In the genomic region with DNA sequence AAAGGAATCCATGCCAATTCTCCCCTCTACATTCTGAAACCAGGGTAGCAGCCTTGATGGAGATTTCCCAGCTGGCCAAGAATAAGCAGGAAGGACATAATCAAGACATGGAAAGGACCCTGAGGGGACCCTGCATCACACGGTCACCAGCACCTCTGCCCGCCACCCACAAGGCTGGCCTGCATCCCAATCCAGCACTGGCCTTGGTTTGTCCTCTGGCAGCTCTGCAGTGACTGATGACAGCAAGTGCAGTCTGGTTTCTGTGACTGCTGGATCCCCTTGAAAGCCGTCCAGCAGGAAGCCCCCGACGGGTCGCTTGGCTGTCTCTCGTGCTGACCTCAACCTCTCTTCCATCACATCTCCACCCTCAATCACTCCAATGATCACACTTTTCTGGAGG, we compare ENCODE assay signal across 19 mouse cellular contexts. TPM values are rescaled to one million over a fixed set of nuclear protein-coding genes. Genes with fewer than 3 reads are reported as not detected.
DNase-seq lines count a peak whose midpoint lies in the region; ATAC-seq and TF ChIP-seq lines count a peak whose summit lies in the region.
"Had no signal": no experiment of that assay in that cellular context is flagged by ENCODE, and none has a peak within 500 bp of the region (broad histone marks: within the 10 kb centered on the region; RNA-seq: fewer than 3 reads in every experiment).

No protein-coding gene starts in this region.

- TF ChIP-seq CTCF in lung, embryonic 14.5 days (IDR thresholded peaks at IDR 0.05; ENCODE audit: low read depth), result no peak

- no peak overlapping the region for H3K9ac ChIP-seq in lung, embryonic 14.5 days
- no peak overlapping the region for H3K9ac ChIP-seq in heart, embryonic 13.5 days
- no peak overlapping the region for H3K9ac ChIP-seq in forebrain, embryonic 13.5 days
- H3K9ac ChIP-seq: kidney, embryonic 15.5 days; neural tube, embryonic 12.5 days had no signal

- intact Hi-C loops in gastrocnemius, postnatal 14 days (cut with DNase I; ENCODE audit: low total_unique reads), result no loop called here
- intact Hi-C loops in heart, postnatal 14 days (cut with DNase I), result no loop called here

- H3K4me2 ChIP-seq in lung, embryonic 14.5 days, result no peak overlapping the region
- H3K4me2 ChIP-seq in heart, embryonic 13.5 days, result peak overlapping the region; percentile 7; the same call in 1 of the 2 replicates
- H3K4me2 ChIP-seq in forebrain, embryonic 13.5 days, result no peak overlapping the region
- H3K4me2 ChIP-seq: kidney, embryonic 15.5 days; liver, embryonic 11.5 days; midbrain, embryonic 11.5 days; neural tube, embryonic 12.5 days had no signal

- no peaks in the 10 kb centered on the region for H3K9me3 ChIP-seq in lung, embryonic 14.5 days (ENCODE audit: low read depth, low read length)
- H3K9me3 ChIP-seq in heart, embryonic 13.5 days, result no peaks in the 10 kb centered on the region
- H3K9me3 ChIP-seq in forebrain, embryonic 13.5 days (replicated peaks), result no peaks in the 10 kb centered on the region
- H3K9me3 ChIP-seq: kidney, embryonic 15.5 days; limb, embryonic 10.5 days; neural tube, embryonic 12.5 days had no signal

- no peak overlapping the region for H3K27ac ChIP-seq in lung, embryonic 14.5 days (ENCODE audit: low read depth)
- H3K27ac ChIP-seq in heart, embryonic 13.5 days (replicated peaks), result peak overlapping the region; percentile 45
- H3K27ac ChIP-seq in forebrain, embryonic 13.5 days, result no peak overlapping the region
- H3K27ac ChIP-seq: kidney, embryonic 15.5 days; left cerebral cortex, adult 2 months; limb, embryonic 10.5 days; macrophage; neural tube, embryonic 12.5 days had no signal

- 72% methylated on average over 7 of the region's 7 CpGs for WGBS in lung, embryonic 14.5 days
- WGBS in heart, embryonic 13.5 days, result 35% methylated on average over 7 of the region's 7 CpGs
- 92% methylated on average over 7 of the region's 7 CpGs for WGBS in forebrain, embryonic 13.5 days

- H3K4me3 ChIP-seq in lung, embryonic 14.5 days (ENCODE audit: low read depth, low read length), result no peak overlapping the region
- H3K4me3 ChIP-seq in heart, embryonic 13.5 days, result no peak overlapping the region
- H3K4me3 ChIP-seq in forebrain, embryonic 13.5 days, result no peak overlapping the region
- H3K4me3 ChIP-seq: erythroblast, embryonic 14.5 days; kidney, embryonic 15.5 days; left cerebral cortex, adult 2 months; limb, embryonic 10.5 days; neural tube, embryonic 12.5 days had no signal

- H3K27me3 ChIP-seq in lung, embryonic 14.5 days (ENCODE audit: insufficient read depth, low read length), result no peaks in the 10 kb centered on the region
- no peaks in the 10 kb centered on the region for H3K27me3 ChIP-seq in heart, embryonic 13.5 days (replicated peaks)
- H3K27me3 ChIP-seq in forebrain, embryonic 13.5 days, result no peaks in the 10 kb centered on the region
- H3K27me3 ChIP-seq: kidney, embryonic 15.5 days; neural tube, embryonic 12.5 days; Patski had no signal

- H3K36me3 ChIP-seq in lung, embryonic 14.5 days (ENCODE audit: insufficient read depth), result peaks cover 81% of the 10 kb centered on the region
- H3K36me3 ChIP-seq in heart, embryonic 13.5 days, result peaks cover 76% of the 10 kb centered on the region
- peaks cover 70% of the 10 kb centered on the region for H3K36me3 ChIP-seq in forebrain, embryonic 13.5 days (ENCODE audit: poor library complexity, severe bottlenecking)

- H3K4me1 ChIP-seq in lung, embryonic 14.5 days (ENCODE audit: insufficient read depth), result no peaks in the 10 kb centered on the region
- H3K4me1 ChIP-seq in heart, embryonic 13.5 days, result peaks cover 14% of the 10 kb centered on the region
- H3K4me1 ChIP-seq in forebrain, embryonic 13.5 days, result no peaks in the 10 kb centered on the region
- H3K4me1 ChIP-seq: limb, embryonic 10.5 days had no signal

- DNase-seq in gastrocnemius, postnatal 14 days, result peak; percentile 17
- no peak for DNase-seq in gastrocnemius, adult 18-20 months (ENCODE audit: low spot score)
- peak; percentile 18 for DNase-seq in lung, embryonic 14.5 days
- no peak for DNase-seq in lung, postnatal 25 days (ENCODE audit: low spot score)
- peak; percentile 16 to 47 for DNase-seq in heart, postnatal 14 days
- DNase-seq: cerebellum, adult 2 months; right cerebral cortex, postnatal 14 days had no signal

- peak; percentile 41; the same call in 1 of the 2 replicates for ATAC-seq in lung, embryonic 14.5 days (ENCODE audit: insufficient read depth)
- ATAC-seq in heart, embryonic 13.5 days (ENCODE audit: extremely low read depth, insufficient number of reproducible peaks, low FRiP score, low TSS enrichment), result no peak
- no peak for ATAC-seq in forebrain, embryonic 13.5 days
- ATAC-seq: forebrain, embryonic 16.5 days; Patski had no signal

RNA-seq across cellular contexts. Expression of a gene that starts 18.2 kb away (rescaled TPM):
- total RNA-seq in gastrocnemius, postnatal 14 days (2021), result 1 to 10 TPM in 1 of 2 experiments, under 1 TPM in 1; 0.92 to 2.2 TPM
- 1 to 10 TPM; 2.0 to 2.5 TPM for total RNA-seq in gastrocnemius, adult 18-20 months (2021)
- polyA plus RNA-seq in lung, embryonic 14.5 days (2014; fragmentation: Nextera tagmentation; extraction: Ambion mirVana), result 7.6 and 10.5 TPM in 2 replicates
- 7.3 and 9.0 TPM in 2 replicates for polyA plus RNA-seq in heart, embryonic 13.5 days (2015; fragmentation: Nextera tagmentation; extraction: Ambion mirVana)
- 1 to 10 TPM; 1.7 to 2.7 TPM for total RNA-seq in heart, postnatal 14 days (2021)
- 12.7 and 16.1 TPM in 2 replicates for polyA plus RNA-seq in forebrain, embryonic 13.5 days (2015; fragmentation: Nextera tagmentation; extraction: Ambion mirVana)

RNA-seq across cellular contexts. Expression of a gene that starts 55.2 kb away (rescaled TPM):
- 1 to 10 TPM; 7.4 to 9.5 TPM for total RNA-seq in gastrocnemius, postnatal 14 days (2021)
- total RNA-seq in gastrocnemius, adult 18-20 months (2021), result 10 to 100 TPM in 1 of 2 experiments, 1 to 10 TPM in 1; 6.7 to 12.5 TPM
- 39.5 and 43.0 TPM in 2 replicates for polyA plus RNA-seq in lung, embryonic 14.5 days (2014; fragmentation: Nextera tagmentation; extraction: Ambion mirVana)
- 12.2 and 13.7 TPM in 2 replicates for polyA plus RNA-seq in heart, embryonic 13.5 days (2015; fragmentation: Nextera tagmentation; extraction: Ambion mirVana)
- 10 to 100 TPM; 14.7 to 16.2 TPM for total RNA-seq in heart, postnatal 14 days (2021)
- 29.6 and 30.8 TPM in 2 replicates for polyA plus RNA-seq in forebrain, embryonic 13.5 days (2015; fragmentation: Nextera tagmentation; extraction: Ambion mirVana)

Comparison
In these comparisons a context has a peak if more than half of its experiments do, and no peak if none do; other contexts are left out.
1. DNase-seq: peak in gastrocnemius, postnatal 14 days (single experiment), lung, embryonic 14.5 days (single experiment) and heart, postnatal 14 days (2 of 2); none in gastrocnemius, adult 18-20 months (single experiment) and lung, postnatal 25 days (single experiment).